Mouse (Mus musculus) olfactory bulb, adult 2 months (tissue): ENCODE data around the gene Lect2.

Source experiments
- CTCF ChIP-seq: fragments of 200-500 bp; IDR thresholded peaks from 2 replicates; pipeline ENCODE4 v1.5.1; 2012; ENCODE audit warnings: low read depth, mild to moderate bottlenecking, low read length, moderate library complexity; ENCODE audit not compliant: insufficient read depth
- POLR2A ChIP-seq: fragments of 200-500 bp; IDR thresholded peaks from 2 replicates; pipeline ENCODE4 v1.6.1; 2012; ENCODE audit warnings: mild to moderate bottlenecking, low read depth, low read length, moderate library complexity; ENCODE audit not compliant: insufficient read depth

GRCm38 (mm10) chr13:56509796-56510195, 38.5 kb downstream of the Lect2 start:
- TF ChIP-seq CTCF, result no peak
- TF ChIP-seq POLR2A, result no peak
